In the genomic region with DNA sequence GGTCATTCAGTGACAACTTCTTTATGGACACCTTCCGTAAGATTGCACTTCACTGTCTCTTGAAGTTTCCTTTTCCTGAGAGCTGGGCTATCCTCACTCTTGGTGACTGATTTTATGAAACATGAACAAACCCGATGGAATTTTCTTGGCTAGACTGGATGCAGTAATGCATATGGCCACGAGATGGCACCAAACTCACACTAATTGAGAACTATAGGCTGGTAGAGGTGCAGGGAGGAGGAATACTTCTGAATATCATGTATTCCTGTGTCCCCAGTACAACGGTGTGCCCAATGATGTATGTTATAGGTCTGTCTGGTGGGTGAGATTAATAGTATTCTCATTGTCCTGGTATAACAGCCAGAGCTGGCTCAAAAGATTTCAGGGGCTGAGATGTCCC, we compare ENCODE assay signal across 8 mouse cellular contexts. TPM values are rescaled to one million over a fixed set of nuclear protein-coding genes. Genes with fewer than 3 reads are reported as not detected.
DNase-seq lines count a peak whose midpoint lies in the region; ATAC-seq and TF ChIP-seq lines count a peak whose summit lies in the region.

No protein-coding gene starts in this region.

- TF ChIP-seq CTCF in C2C12 (IDR thresholded peaks at IDR 0.05; ENCODE audit: control insufficient read depth, insufficient read depth, insufficient read length) = peak; percentile 53

- DNase-seq in adrenal gland, postnatal 36 days = peak; percentile 69 to 71
- DNase-seq in liver = peak; percentile 34
- DNase-seq in naive thymus-derived CD4-positive, alpha-beta T cell, adult 2 months (ENCODE audit: low read depth) = peak; percentile 71
- peak; percentile 82 for DNase-seq in testis, postnatal 10 days (ENCODE audit: low spot score)

- peak; percentile 50 for ATAC-seq in embryonic facial prominence, embryonic 13.5 days (ENCODE audit: insufficient number of reproducible peaks, insufficient read depth, low FRiP score, low TSS enrichment, low read depth)
- ATAC-seq in heart, embryonic 13.5 days (ENCODE audit: extremely low read depth, insufficient number of reproducible peaks, low FRiP score, low TSS enrichment) = no peak
- peak; percentile 81; the same call in 1 of the 2 replicates for ATAC-seq in kidney, embryonic 16.5 days (ENCODE audit: low FRiP score, low TSS enrichment)

- H3K9ac ChIP-seq in embryonic facial prominence, embryonic 13.5 days = no peak overlapping the region
- no peak overlapping the region for H3K9ac ChIP-seq in heart, embryonic 13.5 days
- H3K9ac ChIP-seq in kidney, embryonic 16.5 days (replicated peaks; ENCODE audit: low read length) = no peak overlapping the region

- peak overlapping the region; percentile 18 for H3ac ChIP-seq in C2C12 (ENCODE audit: control insufficient read depth, insufficient read length, low read depth)

- no peaks in the 10 kb centered on the region for H3K27me3 ChIP-seq in C2C12 (ENCODE audit: control insufficient read depth, insufficient read depth, insufficient read length)
- H3K27me3 ChIP-seq in embryonic facial prominence, embryonic 13.5 days = no peaks in the 10 kb centered on the region
- H3K27me3 ChIP-seq in heart, embryonic 13.5 days (replicated peaks) = no peaks in the 10 kb centered on the region
- H3K27me3 ChIP-seq in kidney, embryonic 16.5 days (ENCODE audit: insufficient read depth, low read length) = no peaks in the 10 kb centered on the region

- H3K9me3 ChIP-seq in embryonic facial prominence, embryonic 13.5 days = no peaks in the 10 kb centered on the region
- H3K9me3 ChIP-seq in heart, embryonic 13.5 days = no peaks in the 10 kb centered on the region
- no peaks in the 10 kb centered on the region for H3K9me3 ChIP-seq in kidney, embryonic 16.5 days (ENCODE audit: low read length)

- no peaks in the 10 kb centered on the region for H3K79me2 ChIP-seq in C2C12 (ENCODE audit: control insufficient read depth, insufficient read depth)

- H3K27ac ChIP-seq in embryonic facial prominence, embryonic 13.5 days = no peak overlapping the region
- H3K27ac ChIP-seq in heart, embryonic 13.5 days (replicated peaks) = no peak overlapping the region
- no peak overlapping the region for H3K27ac ChIP-seq in kidney, embryonic 16.5 days (ENCODE audit: low read length)

- WGBS in embryonic facial prominence, embryonic 13.5 days = 22% methylated on average over 4 of the region's 4 CpGs
- 18% methylated on average over 4 of the region's 4 CpGs for WGBS in heart, embryonic 13.5 days
- 11% methylated on average over 4 of the region's 4 CpGs for WGBS in kidney, embryonic 16.5 days

- H3K4me1 ChIP-seq in embryonic facial prominence, embryonic 13.5 days = no peaks in the 10 kb centered on the region
- H3K4me1 ChIP-seq in heart, embryonic 13.5 days = peaks cover 4% of the 10 kb centered on the region; the same call in 1 of the 2 replicates
- H3K4me1 ChIP-seq in kidney, embryonic 16.5 days (ENCODE audit: insufficient read depth, low read length) = 0 out of 2 replicates have a peak, but pooled peaks cover 5% of the 10 kb centered on the region

- no peaks in the 10 kb centered on the region for H3K79me3 ChIP-seq in C2C12 (ENCODE audit: low read depth)

- peak overlapping the region; percentile 42; the same call in 1 of the 2 replicates for H3K4me2 ChIP-seq in embryonic facial prominence, embryonic 13.5 days
- peak overlapping the region; percentile 67 for H3K4me2 ChIP-seq in heart, embryonic 13.5 days
- peak overlapping the region; percentile 47; the same call in 1 of the 2 replicates for H3K4me2 ChIP-seq in kidney, embryonic 16.5 days (replicated peaks; ENCODE audit: low read depth, low read length)

- H3K4me3 ChIP-seq in C2C12 (ENCODE audit: insufficient read depth, poor library complexity, severe bottlenecking) = no peak overlapping the region
- no peak overlapping the region for H3K4me3 ChIP-seq in embryonic facial prominence, embryonic 13.5 days
- peak overlapping the region; percentile 34; the same call in 1 of the 2 replicates for H3K4me3 ChIP-seq in heart, embryonic 13.5 days
- no peak overlapping the region for H3K4me3 ChIP-seq in kidney, embryonic 16.5 days (ENCODE audit: low read length)

- H3K36me3 ChIP-seq in C2C12 (ENCODE audit: control insufficient read depth, insufficient read depth) = no peaks in the 10 kb centered on the region
- H3K36me3 ChIP-seq in embryonic facial prominence, embryonic 13.5 days = no peaks in the 10 kb centered on the region
- no peaks in the 10 kb centered on the region for H3K36me3 ChIP-seq in heart, embryonic 13.5 days
- no peaks in the 10 kb centered on the region for H3K36me3 ChIP-seq in kidney, embryonic 16.5 days (ENCODE audit: insufficient read depth, low read length)

TF ChIP-seq in C2C12, 6 proteins besides CTCF, POLR2A, EP300 and RAD21:
- TF ChIP-seq MYOD1 (IDR thresholded peaks at IDR 0.05; ENCODE audit: control insufficient read depth, insufficient read length, low read depth) = no peak
- no peak for TF ChIP-seq MAX (IDR thresholded peaks at IDR 0.05)
- TF ChIP-seq USF1 (IDR thresholded peaks at IDR 0.05; ENCODE audit: low read depth) = no peak

RNA-seq across cellular contexts. Expression of gene Slc5a9, which starts 16.1 kb away (rescaled TPM):
- polyA plus RNA-seq in C2C12 (2012; fragmentation: generic; extraction: Trizol) = not detected
- total RNA-seq in adrenal gland, postnatal 36 days (2021) = not detected
- polyA plus RNA-seq in embryonic facial prominence, embryonic 13.5 days (2015; fragmentation: Nextera tagmentation; extraction: Ambion mirVana) = 0.63 and 1.6 TPM in 2 replicates
- polyA plus RNA-seq in heart, embryonic 13.5 days (2015; fragmentation: Nextera tagmentation; extraction: Ambion mirVana) = 0.23 TPM in 1 of 2 replicates, not detected in the other
- polyA plus RNA-seq in kidney, embryonic 16.5 days (2015; fragmentation: Nextera tagmentation; extraction: Ambion mirVana) = 3.3 and 3.9 TPM in 2 replicates

RNA-seq across cellular contexts. Expression of gene Skint8, which starts 32.6 kb away (rescaled TPM):
- not detected for polyA plus RNA-seq in C2C12 (2012; fragmentation: generic; extraction: Trizol)
- not detected for total RNA-seq in adrenal gland, postnatal 36 days (2021)
- polyA plus RNA-seq in embryonic facial prominence, embryonic 13.5 days (2015; fragmentation: Nextera tagmentation; extraction: Ambion mirVana) = not detected in 2 replicates
- not detected in 2 replicates for polyA plus RNA-seq in heart, embryonic 13.5 days (2015; fragmentation: Nextera tagmentation; extraction: Ambion mirVana)
- not detected in 2 replicates for polyA plus RNA-seq in kidney, embryonic 16.5 days (2015; fragmentation: Nextera tagmentation; extraction: Ambion mirVana)
